Mouse (Mus musculus): Measurements from ENCODE around the gene Txndc16.

Txndc16 gene

DNA sequence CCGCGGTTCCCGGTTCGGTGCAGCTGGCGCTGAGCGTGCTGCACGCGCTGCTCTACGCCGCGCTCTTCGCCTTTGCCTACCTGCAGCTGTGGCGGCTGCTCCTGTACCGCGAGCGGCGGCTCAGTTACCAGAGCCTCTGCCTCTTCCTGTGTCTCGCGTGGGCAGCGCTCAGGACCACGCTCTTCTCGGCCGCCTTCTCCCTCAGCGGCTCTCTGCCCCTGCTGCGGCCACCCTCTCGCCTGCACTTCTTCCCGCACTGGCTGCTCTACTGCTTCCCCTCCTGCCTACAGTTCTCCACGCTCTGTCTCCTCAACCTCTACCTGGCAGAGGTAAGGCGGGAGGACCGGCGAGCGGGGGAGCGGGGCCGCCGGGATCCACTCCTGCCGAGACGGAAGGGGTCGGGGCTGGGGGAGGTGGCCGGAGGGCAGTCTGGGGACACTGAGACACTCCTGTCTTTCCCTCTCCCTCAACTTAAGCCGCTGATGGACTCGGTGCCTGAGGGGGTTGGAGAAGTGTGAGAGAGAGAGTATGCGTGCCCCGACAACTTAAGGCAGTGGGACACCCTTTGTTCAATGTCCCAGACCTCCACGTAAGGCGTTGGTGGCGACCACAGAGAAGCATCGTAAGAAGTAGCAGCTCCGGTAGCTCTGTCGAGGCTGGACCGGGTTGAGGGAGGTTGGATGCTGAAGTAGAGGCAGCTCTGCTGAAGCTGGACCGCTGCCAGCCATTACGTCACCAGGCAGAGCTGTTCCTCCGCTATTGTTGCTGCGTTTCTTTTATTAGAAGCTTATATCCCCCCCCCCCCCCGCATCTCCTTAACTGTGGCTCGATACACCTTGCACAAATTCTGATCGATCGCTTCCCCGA is at the start of gene Txndc16:
Txndc16 (minus strand) TSS at position 239 of the 867 bp plus-strand sequence.
- peak; percentile 88 for DNase-seq

DNA sequence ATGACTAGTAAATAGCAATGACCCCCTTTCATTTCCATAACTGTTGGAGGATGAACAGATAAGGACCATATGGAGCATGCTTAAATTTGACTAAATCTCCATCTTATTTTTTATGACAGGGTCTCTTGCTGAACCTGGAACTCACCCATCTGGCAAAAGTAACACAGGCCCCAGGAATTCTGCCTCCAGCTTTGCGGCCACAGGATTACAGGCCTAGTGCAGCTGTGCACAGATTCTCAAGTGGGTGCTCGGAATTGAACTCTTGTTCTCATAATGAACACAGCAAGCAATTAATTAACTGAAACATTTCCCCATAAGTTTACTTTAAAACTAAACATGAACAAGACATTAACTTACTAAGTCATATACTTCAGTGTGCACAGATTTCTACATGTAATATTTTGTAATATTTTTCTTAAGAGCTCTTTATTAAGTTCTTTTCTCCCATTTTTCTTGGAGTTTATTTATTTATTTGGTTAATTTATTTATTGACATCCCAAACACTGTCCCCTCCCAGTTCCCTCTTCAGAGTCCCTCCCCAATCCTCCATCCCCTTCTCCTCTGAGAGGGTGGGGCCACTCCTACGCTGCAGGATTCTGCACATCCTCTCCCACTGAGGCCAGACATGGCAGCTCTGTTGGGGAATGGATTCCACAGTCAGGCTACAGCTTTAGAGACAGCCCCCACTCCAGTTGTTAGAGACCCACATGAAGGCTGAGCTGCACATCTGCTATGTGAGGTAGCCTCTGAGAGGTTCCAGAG is 43.9 kb upstream of the Txndc16 start:
- no peak for DNase-seq

DNA sequence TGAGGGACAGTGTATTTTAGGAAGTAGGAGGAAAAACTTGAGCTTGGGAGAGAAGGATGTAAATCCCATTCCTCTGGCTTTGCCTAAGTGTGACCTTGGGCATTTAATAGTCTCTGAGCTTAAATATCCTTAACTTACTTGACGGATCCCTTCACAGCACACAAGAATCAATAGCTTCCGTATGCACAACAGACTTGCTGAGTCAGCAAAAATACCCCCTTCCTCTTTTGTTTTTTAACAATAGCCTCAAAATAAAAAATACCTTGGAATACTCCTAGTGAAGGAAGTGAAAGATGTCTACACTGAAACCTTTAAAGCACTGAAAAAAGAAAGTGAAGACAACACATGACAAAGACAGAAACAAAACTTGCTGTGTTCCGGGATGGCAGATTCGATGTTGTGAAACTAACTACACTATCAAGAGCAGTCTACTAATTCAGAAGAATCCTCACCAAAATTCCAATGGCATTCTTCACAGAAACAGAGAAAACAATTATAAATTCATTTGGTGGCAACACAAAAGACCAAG is 31.5 kb upstream of the Txndc16 start:
- DNase-seq: no peak

DNA sequence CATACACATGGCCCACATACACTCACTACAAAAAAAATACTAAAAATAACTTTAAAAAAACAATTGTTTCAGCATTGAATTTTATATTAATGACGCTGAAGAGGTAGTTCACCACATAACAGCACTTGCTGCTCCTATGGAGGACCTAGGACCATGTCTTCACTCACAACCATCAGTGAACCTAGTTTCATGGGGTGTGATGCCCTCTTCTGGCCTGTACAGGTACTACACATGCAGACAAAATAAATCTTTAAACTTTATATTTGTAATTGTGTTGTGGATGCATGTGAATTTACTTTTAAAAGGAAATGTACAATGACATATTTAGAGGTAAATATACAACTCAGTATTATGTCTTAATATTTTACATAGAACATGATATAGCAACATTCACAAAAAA is 21.5 kb upstream of the Txndc16 start:
- DNase-seq: no peak

DNA sequence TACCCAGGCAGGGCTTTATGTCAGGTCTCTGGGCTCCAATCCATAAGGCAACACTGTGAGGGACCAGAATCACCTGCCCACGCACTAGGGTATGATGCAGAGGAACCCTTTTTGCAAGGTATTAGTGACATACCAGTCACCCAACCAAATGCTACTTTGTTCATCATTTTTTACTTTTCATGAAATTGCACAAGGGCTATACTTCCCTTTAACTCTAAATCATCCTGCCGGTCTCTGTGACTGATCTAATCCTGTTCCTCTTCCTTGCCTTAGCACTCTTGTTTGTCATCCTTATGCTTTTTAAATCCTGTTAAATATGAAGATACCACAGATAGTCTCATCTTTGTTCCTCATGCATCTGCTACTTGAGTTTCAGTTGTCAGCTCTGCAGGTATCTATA is 18.9 kb upstream of the Txndc16 start:
- no peak for DNase-seq

DNA sequence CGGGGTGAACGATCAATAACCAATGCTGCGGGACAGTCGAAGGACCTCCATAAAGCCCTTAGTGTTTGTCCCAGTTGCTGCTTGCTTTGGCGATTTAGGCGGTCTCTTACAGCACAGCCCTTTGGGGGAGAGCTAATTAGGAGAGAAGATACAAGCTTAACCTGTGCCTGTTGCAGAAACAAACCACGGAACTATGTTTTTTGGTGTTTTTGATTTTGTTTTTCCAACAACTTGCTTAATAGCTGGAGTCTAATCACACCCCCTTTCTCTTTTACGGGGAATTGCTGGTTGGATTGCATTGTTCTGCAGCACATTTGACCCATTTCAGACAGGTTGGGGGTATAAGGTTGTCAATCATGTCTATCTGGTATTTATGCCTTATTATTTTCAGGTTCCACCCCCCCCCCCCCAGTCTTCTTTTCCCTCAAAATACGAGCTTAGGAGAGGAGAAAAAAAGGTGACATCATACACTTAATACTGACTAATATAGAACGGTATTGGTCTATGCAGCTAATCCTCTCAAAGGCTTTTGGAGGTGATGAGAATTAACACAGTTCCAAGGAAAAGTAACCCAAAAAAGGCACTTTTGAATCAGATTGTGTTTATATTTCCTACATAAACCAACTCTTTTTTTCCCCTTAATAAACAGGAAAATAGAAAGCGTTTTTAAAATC is 966 bp upstream of the Txndc16 start:
- DNase-seq: no peak

DNA sequence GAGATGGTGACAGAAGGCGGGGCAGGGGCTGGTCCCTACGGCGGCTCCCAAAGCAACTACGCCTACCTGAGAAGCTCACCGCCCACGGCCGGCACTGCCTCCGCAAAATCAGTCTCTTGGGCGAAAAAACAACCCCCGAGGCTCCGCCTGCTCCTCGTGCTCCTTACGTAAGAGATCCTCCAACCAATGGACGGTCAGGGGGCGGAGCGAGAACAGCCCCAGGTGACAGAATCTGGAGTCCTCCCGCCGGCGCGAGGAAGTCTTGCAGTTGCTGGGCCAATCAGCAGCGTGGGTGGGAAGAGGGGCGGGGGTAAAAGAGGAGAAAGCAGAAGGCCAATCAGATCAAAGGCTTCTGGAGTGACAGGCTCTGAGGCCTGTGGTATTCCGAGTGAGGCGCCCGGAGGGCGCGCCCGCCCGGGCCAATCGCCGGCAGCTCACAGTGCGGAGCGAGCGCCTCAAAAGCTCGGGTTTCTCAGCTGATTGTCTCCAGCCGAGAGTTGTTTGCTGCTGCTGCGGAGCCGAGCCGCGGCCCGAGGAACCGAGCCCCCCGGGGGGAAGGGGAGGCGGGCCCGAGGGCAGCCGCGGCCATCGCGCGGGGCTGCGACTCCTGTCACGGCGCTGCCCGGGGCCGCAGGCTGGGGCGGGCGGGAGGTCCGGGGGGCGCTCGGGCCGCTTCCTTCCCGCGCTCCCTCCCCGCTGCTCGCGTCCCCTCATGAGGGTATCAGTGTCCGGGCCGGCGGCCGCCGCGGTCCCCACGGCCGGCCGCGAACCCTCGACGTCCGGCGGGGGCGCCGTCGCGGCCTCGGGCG is 643 bp downstream of the Txndc16 start, which contains the start of gene Gpr137c:
Gpr137c (plus strand) TSS at position 437 of the 809 bp plus-strand sequence.
- peak; percentile 99 for DNase-seq

DNA sequence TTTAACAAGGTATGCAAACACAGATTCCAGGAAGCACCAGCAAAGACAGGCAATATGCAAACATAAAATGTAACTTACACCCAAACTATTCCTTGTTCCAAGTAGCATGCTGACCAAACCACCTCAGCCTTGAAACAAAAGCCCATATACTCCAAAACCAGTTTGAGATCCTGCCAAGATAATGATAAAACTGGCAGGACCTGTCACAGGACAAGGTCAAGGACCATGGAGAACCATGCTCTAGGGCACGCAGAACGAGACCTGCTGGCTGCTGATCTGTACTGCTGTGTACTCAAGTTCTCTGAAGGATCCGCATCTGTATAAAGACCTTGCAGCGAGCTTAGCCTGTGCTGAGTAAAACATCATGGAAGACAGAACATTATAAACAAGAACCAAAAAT is 2.4 kb downstream of the Txndc16 start:
- DNase-seq: no peak

DNA sequence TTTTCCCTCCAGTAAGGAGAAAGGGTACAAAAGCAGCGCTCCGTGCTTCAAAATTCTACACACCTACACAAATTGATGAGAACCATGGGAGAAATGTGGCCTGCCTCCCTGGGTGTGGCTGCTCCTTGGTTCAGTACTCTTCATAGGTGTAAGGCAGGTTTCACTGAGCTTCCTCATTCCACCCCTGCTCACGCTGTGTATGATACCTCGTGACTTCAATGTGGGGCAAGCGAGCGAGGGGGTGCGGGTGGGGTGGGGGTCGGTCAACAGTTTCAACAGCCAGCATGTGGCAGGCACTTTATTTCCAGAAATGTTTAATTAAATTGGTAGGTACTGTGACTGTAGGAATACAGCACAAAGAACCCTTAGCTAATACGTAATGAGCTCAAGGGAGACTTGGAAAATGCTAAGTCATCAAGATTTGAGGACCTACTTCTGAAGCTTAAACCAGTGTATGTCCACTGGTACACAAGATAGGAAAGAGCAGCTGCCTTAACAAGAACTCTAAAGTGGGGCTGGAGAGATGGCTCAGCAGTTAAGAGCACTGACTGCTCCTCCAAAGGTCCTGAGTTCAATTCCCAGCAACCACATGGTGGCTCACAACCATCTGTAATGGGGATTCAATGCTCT is 3.3 kb downstream of the Txndc16 start:
- no peak for DNase-seq

DNA sequence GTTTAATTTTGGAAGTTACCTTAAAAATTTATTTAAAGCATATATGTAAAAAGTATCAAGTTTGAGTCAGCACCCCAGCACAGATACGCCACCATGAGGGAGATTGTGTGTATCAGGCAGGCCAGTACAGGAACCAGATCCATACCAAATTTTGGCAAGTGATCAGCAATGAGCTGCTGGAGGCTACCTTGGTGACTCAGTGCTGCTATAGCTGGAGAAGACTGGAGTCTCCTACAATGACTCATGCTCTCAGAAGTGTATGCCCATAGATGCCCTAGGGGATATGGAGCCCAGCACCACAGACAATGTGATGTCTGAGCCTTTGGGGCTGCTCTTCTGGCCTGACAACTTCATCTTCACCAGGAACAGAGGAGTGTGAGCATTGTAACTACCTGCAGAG is 8.7 kb downstream of the Txndc16 start:
- DNase-seq: no peak

DNA sequence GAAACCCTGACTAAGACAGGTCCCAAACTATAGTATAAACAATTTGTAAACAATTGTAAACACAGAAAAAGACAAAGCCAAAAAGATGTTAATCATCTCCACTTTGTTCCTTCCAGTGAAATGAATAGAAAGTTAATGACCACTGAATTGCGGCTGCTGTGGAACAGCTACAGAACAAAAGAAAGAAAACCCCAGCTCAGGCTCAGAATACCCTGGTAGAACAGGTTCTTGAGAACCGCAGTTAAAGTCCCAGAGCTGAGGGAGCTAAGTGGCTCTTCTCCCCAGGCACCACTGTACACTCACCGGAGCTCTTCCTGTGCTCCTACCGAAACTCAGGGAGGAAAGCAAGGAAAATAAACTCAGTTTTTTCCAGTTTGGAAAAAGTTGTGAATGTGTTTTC is 9.4 kb downstream of the Txndc16 start:
- DNase-seq: no peak

DNA sequence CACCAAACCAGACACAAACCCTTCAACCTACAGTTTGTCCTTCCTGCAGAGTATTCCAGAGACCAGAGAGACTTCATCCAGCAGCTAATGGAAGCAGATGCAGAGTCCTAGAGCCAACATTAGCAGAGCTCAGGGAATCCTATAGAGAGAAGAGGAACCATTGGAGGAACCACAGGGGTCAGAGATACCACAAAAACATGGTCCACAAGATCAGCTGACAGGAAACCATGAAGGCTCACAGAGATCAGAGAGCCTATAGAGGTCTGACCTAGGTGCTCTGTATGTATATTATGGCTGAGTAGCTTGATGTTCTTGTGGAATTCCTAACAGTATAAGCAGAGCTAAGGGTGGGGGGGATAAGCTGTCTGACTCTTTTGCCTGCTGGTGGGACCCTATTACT is 19.5 kb downstream of the Txndc16 start:
- no peak for DNase-seq

DNA sequence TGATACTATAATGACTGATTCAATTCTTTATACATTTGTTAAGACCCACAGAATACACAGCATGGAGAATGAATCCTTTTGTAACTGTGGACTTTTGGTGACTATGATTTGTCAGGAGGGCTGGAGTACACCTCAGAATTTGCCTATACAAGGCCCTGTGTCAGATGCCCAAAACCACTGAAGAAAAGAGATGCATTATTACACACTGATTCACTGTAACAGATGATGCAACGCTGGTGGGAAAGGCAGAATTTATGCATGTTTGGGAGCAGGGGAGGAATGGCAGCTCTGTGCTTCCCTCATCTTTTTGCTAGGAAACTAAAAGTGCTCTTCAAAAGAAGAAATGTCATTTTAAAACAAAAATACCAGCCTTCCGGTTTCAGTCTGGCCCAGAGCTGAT is 29.1 kb downstream of the Txndc16 start:
- no peak for DNase-seq

DNA sequence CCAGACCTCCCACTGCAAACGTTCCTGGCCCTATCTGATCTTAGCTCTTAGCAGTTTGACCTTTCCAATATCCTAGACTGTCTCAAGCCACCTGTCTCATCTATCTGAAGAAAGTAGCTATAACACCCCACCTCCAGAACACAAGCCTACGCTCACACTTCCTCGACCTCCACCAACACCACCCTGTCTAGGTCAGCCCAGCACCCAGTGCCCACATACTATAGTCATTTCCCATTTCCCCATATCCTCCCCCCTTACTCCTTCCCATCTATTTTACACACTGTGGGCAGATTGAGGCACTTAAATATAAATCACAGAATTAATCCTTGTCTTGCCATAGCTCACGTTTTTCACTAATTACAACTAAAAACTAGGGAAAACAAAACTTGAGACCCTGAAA is 38.5 kb downstream of the Txndc16 start:
- no peak for DNase-seq

DNA sequence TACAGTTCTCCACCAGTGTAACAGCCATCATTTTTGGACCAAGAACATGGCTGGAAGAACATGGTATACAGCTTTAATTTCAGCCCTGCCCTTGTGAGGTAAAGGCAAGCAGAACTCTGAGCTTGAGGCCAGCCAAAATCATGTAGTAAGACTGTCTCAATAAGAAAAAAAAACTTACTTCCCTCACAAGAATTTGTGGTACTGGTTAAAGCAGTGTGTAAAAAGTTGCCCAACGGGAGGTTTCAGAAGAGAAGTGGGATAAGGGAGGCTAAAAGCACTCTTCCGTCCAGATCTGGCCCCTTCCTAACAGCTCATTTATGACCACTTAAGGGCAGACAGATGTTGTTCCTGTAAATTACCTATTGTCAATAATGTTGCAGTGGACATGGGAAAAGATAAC is 40.5 kb downstream of the Txndc16 start:
- no peak for DNase-seq

DNA sequence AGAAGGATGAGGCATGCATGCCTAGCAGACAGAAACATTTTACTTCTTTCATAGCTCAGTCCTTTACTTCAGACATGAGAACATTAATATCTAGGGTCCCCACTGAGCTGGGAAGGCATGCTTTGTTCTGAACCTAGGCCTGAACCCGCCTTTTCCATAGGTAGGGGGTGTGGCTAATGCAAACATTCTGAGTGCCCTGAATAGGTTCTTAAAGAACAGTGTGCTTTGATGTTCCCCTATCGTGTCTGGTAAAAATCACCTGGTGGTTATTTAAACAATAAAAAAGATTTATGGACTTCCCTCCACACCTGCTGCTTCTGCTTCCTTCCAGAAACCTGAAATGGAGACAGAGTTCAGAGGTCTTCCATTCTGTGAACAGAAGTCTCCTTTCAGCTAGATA is 40.9 kb downstream of the Txndc16 start:
- DNase-seq: no peak

DNA sequence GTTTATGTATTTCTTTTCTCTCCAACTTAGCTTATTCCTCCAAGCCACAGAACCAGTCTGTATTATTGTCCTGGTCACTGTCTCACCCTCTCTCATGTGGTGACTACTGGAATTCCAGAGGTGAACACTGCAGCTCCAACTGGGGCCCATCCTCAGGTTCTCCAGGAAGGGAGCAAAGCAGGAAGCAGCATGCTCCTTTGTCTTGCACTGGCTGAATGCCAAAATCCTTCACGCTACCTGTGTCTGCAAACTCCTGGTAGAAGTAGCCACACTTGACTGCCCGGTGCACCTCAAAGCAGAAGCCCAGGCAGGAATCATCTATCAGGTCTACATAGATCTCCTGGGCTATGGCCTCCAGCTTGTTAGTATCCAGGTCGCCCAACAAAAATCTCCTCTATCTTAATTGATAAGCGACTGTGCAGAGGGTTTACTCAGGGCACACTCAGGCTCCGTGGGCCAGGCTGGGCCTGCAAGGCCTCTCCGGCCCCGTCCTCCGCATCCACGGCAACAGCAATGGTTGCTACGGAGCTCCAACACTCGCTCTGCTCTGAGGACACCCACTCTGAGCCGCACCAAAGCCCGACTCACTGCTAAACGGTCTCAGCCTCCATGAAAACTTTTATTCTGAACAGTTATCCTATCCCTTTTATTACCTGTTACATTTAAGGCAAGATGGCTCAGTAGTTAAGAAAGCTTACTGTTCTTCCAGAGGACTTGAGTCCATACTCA is 45.0 kb downstream of the Txndc16 start:
- peak; percentile 21 for DNase-seq

DNA sequence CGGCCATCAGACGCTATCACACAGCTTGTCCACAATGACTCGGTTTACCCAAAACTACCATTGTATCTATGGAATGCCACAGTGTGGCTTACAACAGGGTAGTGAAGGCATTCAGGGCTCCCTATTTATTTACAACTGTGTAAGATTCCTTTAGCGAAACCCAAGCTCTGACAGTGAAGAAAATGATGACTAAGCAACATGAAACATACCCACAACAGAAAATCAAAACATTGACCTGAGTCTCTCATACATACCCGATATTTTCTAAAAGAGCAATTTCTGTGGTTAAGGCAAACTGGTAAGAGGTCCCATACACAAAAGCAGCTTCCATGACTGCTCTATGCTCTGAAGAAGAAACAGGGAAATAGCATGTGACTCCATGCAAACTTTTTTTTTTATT is 47.9 kb downstream of the Txndc16 start:
- DNase-seq: no peak

DNA sequence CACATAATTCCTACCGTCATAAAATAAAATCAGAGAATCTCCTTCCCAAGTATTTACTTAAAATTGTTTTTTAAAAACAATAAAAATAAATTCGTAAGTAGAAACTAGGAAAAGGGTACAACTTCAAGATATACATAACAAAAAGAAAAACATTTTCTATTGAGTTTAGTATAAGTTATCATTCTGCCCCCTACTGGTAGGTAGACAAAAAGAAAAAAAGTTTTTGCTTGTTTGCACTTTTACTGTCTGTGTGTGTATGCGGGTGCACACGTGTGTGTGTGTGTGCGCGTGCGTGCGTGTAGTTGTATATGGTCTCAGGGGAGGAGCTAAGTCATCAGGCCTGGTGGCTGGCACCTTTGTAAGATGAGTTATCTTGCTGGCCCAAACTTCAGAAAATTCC is 52.8 kb downstream of the Txndc16 start:
- no peak for DNase-seq

DNA sequence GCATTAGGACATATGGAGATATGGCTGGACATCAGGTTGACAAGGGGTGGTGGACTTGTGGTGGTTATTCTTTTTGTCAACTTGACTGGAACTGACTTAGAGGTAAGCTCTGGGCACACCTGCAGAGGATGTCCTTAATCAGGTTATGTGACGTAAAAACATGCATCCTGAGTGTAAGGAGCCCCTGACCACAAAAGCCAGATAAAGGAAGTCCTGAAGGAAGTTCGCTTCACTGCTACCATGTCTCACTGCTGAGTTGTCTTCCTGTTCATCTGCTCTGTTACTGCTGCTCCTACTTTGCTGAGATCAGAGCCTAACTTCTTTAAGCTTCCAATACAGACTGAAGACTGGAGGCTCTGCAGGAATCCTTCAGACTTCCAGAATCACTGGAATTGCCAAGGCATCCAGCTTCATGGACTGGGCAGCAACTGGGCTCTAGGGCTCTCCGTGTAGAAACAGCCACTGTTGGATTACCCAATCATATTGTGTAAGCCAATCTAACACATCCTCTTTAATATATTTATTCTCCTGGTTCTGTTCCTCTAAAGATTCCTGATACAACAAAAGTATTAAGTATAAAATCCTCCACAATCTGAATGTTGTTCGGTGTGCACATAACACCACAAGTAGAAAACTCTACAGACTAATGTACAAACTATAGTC is 64.5 kb downstream of the Txndc16 start:
- DNase-seq: no peak

DNA sequence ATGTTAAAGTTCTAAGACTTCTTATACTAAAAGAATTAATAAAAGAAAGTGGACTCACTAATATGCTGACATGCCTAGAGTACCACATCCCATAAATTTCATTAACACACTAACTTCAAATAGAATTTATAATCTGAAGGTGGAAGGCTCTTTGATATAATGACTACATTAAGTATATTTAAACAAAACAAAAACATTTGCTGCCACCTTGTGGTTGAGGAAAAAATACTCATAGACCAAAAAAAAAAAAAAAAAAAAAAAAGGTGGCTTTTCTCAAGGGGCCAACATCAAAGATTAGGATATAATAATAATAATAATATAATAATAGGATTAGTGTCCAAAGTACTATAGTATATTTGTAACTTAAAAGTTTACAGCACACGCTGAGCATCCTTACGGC is 66.9 kb downstream of the Txndc16 start:
- no peak for DNase-seq
